Mouse (Mus musculus) kidney, adult 8-10 months (tissue): ENCODE measurements around the gene Dpp8.
"Not testable (repeated sequence)": the region's sequence is repeated elsewhere in the genome, so short reads cannot be mapped to it uniquely, and the experiment has no call there.

Experiments used
- DNase-seq, 2 experiments: peaks; one replicate each; pipeline ENCODE4 v3.0.0; 2022

Gene Dpp8

DNA sequence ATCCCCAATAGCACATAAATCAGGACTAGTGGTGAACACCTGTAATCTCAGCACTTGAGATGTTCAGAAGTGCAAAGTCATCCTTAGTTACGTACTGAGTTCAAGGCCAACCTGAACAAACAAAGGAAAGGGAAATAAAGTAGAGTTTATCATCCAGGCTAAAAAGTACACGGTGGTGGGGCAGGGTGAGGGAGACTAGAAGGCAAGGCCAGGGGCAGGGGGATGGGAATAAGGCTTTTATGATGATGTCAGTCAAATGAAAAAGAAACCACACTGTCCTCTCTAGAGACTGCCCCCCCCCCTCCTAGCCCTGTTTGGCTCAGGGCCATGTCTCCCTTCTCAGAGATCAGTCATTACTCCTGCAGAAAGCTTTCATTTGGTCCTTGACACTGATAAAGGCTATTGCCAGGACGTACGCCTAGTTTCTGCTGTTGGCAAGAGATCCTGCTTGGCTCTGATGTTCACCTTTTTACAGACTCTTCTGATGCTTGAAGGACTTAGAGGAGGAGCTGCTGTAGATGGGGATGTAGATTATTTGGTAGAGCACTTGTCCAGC lies 9.6 kb upstream of the Dpp8 start:
- DNase-seq: no peak

DNA sequence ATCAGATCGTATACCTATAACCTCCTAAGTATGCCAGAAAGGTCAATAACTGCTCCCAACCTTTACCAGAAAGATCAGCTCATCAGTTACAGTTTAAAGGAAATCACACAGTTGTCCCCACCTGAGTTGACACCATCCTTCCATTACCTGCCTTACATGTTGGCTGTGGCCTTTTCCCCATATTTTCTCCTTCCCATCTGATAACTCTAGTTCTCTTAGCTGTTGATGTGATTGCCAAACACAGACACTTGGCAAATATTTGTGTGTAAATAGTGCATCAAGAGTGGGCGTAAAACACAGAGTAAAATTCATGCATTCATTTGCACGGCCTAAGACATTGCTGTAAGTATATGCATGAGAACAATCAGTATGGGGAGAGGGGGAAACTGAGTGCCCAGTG lies 8.8 kb upstream of the Dpp8 start:
- no peak for DNase-seq

DNA sequence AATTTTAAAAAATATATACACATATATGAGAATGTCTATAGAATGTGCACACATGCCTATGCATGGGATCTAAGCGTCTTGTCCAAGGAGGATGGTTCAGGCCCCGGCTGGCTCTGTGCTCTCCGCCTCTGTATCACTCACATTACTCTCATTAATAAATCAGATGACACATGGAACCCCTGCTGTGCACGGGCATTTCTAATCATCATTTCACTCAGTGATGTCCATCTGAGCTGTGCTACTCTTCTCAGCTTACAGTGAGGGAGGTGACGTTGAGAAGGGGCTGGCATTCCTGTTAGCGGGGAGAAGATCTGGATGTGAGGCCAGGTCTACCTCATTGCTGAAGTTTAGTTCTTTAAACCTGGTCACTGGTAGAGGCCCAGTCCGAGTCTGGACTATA lies 5.0 kb upstream of the Dpp8 start:
- no peak for DNase-seq

DNA sequence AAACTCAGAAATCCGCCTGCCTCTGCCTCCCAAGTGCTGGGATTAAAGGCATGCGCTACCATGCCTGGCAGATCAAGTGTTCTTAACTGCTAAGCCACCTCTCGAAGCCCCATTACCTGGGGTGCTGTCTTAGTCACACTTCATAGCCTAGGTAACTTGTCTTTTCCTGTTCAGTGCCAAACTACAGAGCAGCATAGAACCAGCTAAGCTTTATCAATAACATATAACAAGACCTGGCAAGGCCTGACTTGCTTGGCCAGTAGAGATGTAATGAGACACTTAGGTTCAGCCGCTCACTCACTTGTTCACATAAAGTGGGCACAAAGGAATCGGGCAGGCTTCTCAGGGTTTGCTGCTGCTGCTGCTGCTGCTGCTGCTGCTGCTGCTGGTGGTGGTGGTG lies 3.9 kb upstream of the Dpp8 start:
- DNase-seq: no peak

- DNase-seq: not testable (repeated sequence)
Observed at GRCm38 (mm10) chr9:65031355-65031754, 859 bp upstream of the Dpp8 start.

DNA sequence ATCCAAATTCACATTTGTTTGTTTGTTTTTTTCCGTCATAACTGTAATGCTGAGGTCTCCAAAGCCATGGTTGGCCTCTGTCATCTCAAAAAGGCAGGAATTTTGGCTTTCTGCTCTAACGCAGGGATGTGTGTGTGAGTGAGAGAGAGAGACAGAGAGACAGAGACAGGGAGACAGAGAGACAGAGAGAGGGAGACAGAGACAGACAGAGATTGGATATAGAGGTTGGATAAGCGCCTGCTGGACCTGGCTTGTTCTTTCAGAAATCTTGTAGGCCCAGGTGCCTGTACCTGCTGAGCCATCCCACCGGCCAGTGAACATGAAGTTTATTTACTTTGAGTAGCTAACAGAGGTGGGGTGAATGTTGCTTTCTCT lies 333 bp upstream of the Dpp8 start:
- DNase-seq: no peak

- DNase-seq: peak; percentile 49 to 52
Observed at GRCm38 (mm10) chr9:65036456-65036855, 4.2 kb downstream of the Dpp8 start.

GRCm38 (mm10) chr9:65036861-65037260 lies 4.6 kb downstream of the Dpp8 start:
- DNase-seq: no peak

DNA sequence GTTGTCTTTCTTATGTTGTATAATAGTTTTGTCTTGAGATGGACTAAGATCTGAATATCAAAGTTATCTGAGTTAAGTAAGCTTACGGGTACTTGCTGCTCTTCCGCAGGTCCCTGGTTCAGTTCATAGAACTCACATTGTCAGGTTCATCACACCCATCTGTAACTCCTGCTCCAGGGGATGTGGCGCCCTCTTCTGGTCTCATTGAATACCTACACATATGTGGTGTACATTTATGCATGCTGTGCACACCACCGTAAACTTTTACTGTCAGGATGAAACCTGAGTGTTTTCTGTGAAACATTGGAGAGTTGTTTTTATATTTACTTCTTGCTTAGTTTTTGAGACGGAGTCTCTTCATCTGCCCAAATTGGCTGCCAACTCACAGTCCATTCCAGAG lies 9.2 kb downstream of the Dpp8 start:
- DNase-seq: no peak

GRCm38 (mm10) chr9:65046993-65047392 lies 14.8 kb downstream of the Dpp8 start:
- DNase-seq: no peak

DNA sequence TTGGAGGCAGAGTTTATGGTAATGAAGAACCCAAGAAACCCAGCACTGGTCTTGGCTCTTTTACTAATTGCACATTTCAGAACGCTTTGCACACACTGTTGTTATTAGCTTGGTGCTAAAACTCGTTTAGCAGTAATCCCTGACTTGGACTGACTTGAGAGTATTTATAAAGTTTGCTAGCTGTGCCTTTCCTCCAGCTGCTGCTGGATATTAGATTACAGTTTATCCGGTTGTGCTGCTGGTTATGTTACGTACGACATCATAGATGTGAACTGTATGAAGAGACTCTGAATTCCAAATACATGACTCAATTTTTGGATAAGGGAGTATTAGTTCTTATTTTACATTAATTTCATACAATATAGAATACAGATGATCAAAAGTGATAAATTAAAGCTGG lies 17.2 kb downstream of the Dpp8 start:
- no peak for DNase-seq

DNA sequence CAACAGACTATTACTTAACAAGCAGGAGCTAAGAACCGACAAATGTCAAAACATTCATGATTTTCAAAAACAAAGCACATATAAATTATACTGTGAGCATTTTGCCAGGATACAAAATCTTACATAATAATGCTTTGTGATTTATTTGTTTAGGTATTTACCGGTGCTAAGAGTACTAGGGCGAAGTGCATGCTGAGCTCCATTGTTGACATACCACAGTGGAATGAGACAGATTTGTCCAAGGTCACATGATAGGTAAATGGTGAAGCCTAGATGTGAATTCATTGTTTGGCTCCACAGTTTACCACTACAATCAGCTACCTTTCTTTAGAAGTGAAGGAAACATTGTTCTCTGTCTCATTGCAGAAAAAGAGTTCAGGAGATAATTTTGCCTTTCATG lies 18.8 kb downstream of the Dpp8 start:
- no peak for DNase-seq

DNA sequence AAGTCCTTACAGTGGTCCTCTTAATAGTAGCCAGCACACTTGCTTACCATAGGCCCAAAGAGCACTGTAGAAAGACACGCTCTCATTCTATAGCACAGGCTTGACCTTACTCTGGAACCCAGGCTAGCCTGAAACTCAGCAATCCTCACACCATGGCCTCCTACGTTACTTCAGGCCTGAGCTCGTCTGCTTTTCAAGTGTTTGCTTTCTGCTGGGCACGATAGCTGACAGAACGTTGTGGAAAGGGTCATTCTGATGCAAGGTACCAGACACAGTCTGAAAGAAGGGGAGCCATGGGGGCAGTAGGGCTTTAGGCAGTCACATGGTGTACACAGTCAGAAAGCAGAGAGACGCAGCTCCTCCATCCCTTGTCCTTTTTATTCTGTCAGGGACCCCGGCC lies 32.0 kb downstream of the Dpp8 start:
- DNase-seq: no peak

- DNase-seq: no peak
Observed at GRCm38 (mm10) chr9:65070587-65070986, 38.4 kb downstream of the Dpp8 start.

DNA sequence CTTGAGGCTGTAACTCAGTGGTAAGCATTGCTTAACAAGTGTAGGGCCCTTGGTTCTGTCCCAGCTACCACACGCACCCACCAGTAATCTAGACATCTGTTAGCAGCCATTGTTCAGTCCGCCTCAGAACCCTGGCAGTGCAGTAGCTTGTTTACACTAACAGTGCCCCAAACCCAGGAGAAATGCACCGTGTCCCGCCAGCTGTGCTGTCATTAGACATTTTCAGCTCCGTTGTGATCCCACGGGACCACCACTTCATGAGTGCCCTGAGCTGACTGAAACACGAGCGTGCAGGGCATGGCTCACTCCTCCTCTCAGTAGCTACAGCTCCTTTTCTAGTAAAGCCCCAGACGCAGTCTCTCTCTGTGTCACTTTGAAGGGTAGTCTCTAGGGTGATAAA lies 41.3 kb downstream of the Dpp8 start:
- DNase-seq: no peak

DNA sequence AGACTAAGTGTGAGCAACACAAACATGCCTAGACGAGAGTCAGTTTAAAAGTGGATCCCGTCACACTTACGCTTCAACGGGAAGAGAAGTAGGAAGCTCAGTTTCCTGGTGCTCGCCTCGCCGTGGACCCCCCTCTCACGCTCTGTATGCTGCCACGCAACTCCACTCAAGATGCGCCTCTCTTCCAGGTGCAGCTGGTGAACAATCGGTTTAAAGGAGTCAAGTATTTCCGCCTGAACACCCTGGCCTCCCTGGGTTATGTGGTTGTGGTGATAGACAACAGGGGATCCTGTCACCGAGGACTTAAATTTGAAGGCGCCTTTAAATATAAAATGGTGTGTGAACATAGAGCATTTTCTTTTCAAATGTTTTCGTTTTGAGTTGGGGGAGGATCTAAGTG lies 42.0 kb downstream of the Dpp8 start:
- no peak for DNase-seq

DNA sequence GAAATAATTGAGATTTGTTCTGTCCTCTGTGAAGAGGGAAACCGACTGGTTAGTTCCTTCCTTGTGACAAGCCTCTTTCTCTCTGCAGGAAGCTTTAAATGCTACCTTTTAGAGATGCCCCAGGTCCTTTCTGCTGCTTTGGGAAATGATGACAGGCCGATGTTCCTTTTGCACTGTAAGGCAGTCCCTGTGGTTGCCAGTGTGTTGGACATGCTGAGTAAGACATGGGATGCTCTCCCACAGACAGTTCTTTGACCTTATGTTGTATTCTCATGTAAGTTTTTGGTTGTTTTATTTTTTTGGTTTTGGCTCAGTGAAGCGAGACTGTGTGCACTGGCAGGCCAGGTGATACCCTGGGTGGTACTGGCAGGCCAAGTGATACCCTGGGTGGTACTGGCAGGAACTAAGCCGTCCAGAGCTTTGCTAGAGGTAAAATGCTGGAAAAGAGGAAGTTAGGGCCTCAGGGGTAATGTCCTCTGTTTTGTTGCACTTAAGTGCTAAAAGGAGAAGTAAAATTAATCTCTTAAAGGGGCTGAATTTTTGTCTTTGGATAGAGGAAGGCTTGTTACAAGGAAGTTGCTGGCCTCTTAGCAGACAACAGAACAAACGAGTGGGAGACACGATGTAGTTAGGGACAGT lies 42.8 kb downstream of the Dpp8 start:
- no peak for DNase-seq

GRCm38 (mm10) chr9:65077536-65077935 lies 45.3 kb downstream of the Dpp8 start:
- DNase-seq: no peak

DNA sequence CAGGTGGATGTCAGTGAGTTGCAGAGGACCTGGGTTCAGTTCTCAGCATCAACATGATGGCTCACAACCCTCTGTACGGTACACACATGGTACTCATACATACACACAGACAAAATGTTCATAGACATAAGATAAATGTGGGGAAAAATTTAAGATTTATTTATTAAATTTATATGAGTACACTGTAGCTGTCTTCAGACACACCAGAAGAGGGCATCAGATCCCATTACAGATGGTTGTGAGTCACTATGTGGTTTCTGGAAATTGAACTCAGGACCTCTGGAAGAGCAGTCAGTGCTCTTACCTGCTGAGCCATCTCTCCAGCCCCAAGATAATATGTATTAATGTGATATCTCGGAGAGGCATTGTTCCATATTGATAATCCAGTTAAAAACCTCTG lies 47.9 kb downstream of the Dpp8 start:
- not testable (repeated sequence) for DNase-seq

GRCm38 (mm10) chr9:65083075-65083765 lies 51.0 kb downstream of the Dpp8 start:
- DNase-seq: no peak

- no peak for DNase-seq
Observed at GRCm38 (mm10) chr9:65084198-65084807, 52.1 kb downstream of the Dpp8 start.

DNA sequence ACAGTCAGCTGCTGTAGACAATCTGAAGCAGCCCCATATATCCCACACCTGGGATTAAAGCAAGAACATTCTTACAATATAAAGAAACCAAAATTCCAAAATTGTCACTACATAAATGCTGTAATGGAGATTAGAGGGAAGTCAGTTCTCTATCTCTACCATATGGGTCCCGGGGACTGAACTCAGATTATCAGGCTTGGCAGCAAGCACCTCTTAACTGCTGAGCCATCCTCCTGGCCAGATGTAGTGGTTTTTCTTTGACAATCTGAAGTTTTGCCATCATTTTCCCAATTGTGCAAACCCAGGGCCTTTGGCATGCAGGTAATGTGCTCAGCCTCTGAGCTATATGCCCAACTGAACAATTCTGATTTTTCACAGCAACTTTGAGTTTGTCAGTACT lies 53.1 kb downstream of the Dpp8 start:
- no peak for DNase-seq

DNA sequence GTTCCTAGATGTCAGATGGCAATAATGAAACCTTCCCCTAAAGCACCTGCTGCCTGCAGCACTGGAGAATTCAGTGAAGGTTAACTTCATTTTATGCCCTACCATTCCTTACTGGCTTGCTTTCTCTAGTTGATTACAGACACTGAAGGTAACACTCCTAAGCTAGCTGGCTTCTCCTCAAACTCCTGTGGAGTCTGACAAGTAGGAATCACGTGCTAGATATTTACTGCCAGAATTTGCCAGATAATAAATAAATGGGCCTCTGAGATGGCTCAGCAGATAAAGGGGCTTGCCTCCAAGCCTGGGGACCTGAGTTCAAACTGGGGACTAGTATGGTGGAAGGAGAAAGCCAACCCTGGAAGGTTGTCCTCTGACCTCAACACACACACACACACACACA lies 54.6 kb downstream of the Dpp8 start:
- DNase-seq: no peak

- no peak for DNase-seq
Observed at GRCm38 (mm10) chr9:65087490-65087889, 55.3 kb downstream of the Dpp8 start.
